Mouse (Mus musculus) spleen, adult 18-20 months (tissue): ENCODE results near the gene Gm340.

Experiments used
- DNase-seq, 2 experiments: peaks; one replicate each; pipeline ENCODE4 v3.0.0; 2022; ENCODE audit warnings: mixed read lengths in 2 of 2

Gm340 gene

GRCm38 (mm10) chr19:41581706-41582420 lies at the start of gene Gm340:
TSS of gene Gm340 (plus strand) at chr19:41582370.
- no peak for DNase-seq

GRCm38 (mm10) chr19:41534021-41534420 lies 48.1 kb upstream of the Gm340 start:
- no peak for DNase-seq

- DNase-seq = no peak
Observed at GRCm38 (mm10) chr19:41556981-41557380, 25.2 kb upstream of the Gm340 start.

GRCm38 (mm10) chr19:41557491-41557890 lies 24.7 kb upstream of the Gm340 start:
- no peak for DNase-seq

GRCm38 (mm10) chr19:41558891-41559486 lies 23.2 kb upstream of the Gm340 start:
- DNase-seq = no peak

GRCm38 (mm10) chr19:41560856-41561255 lies 21.3 kb upstream of the Gm340 start:
- DNase-seq = no peak

GRCm38 (mm10) chr19:41568791-41569190 lies 13.4 kb upstream of the Gm340 start:
- no peak for DNase-seq

GRCm38 (mm10) chr19:41573700-41574099 lies 8.5 kb upstream of the Gm340 start:
- DNase-seq = no peak

- no peak for DNase-seq
Observed at GRCm38 (mm10) chr19:41577576-41577975, 4.6 kb upstream of the Gm340 start.

GRCm38 (mm10) chr19:41579311-41579920 lies 2.8 kb upstream of the Gm340 start:
- DNase-seq = no peak

- no peak for DNase-seq
Observed at GRCm38 (mm10) chr19:41582918-41583514, 846 bp downstream of the Gm340 start.

GRCm38 (mm10) chr19:41586752-41587151 lies 4.6 kb downstream of the Gm340 start:
- DNase-seq = no peak

- DNase-seq = no peak
Observed at GRCm38 (mm10) chr19:41587431-41588222, 5.5 kb downstream of the Gm340 start.

- DNase-seq = no peak
Observed at GRCm38 (mm10) chr19:41589026-41589425, 6.9 kb downstream of the Gm340 start.

GRCm38 (mm10) chr19:41589681-41590080 lies 7.5 kb downstream of the Gm340 start:
- no peak for DNase-seq

GRCm38 (mm10) chr19:41591808-41592207 lies 9.6 kb downstream of the Gm340 start:
- no peak for DNase-seq

GRCm38 (mm10) chr19:41597170-41597894 lies 15.2 kb downstream of the Gm340 start:
- peak in 1 of 2 experiments; percentile 10 for DNase-seq

GRCm38 (mm10) chr19:41600647-41601046 lies 18.5 kb downstream of the Gm340 start:
- DNase-seq = no peak

GRCm38 (mm10) chr19:41606208-41606987 lies 24.2 kb downstream of the Gm340 start:
- DNase-seq = no peak

GRCm38 (mm10) chr19:41611683-41612082 lies 29.5 kb downstream of the Gm340 start:
- no peak for DNase-seq
